Mouse (Mus musculus) E14TG2a.4 (cell line): ENCODE data around the gene Mctp1.

Experiments
- H3K27me3 ChIP-seq: 2 replicates; pipeline ENCODE4 v1.6.1; 2014; ENCODE audit warnings: low read length, control low read depth; ENCODE audit not compliant: insufficient read depth
- H3K36me3 ChIP-seq: 2 replicates; pipeline ENCODE4 v1.6.1; 2014; ENCODE audit warnings: low read length, control low read depth; ENCODE audit not compliant: insufficient read depth
- H3K4me1 ChIP-seq: replicated peaks from 2 replicates; pipeline ENCODE4 v1.6.1; 2014; ENCODE audit warnings: low read depth, low read length, control low read depth
- H3K4me3 ChIP-seq: replicated peaks from 2 replicates; pipeline ENCODE4 v1.5.1; 2014; ENCODE audit warnings: mild to moderate bottlenecking, low read length
- H3K9me3 ChIP-seq: 2 replicates; pipeline ENCODE4 v1.6.1; 2014; ENCODE audit warnings: low read length, control low read depth
- CTCF ChIP-seq: conservative IDR thresholded peaks from 2 replicates; pipeline ENCODE4 v1.5.1; 2014; ENCODE audit warnings: low read length
- NANOG ChIP-seq: IDR thresholded peaks from 2 replicates; pipeline ENCODE4 v1.6.1; 2014; ENCODE audit warnings: borderline replicate concordance, low read length, mixed read lengths
- POU5F1 ChIP-seq: IDR thresholded peaks from 2 replicates; pipeline ENCODE4 v1.6.1; 2014; ENCODE audit warnings: low read length, borderline replicate concordance

The Mctp1 gene

DNA sequence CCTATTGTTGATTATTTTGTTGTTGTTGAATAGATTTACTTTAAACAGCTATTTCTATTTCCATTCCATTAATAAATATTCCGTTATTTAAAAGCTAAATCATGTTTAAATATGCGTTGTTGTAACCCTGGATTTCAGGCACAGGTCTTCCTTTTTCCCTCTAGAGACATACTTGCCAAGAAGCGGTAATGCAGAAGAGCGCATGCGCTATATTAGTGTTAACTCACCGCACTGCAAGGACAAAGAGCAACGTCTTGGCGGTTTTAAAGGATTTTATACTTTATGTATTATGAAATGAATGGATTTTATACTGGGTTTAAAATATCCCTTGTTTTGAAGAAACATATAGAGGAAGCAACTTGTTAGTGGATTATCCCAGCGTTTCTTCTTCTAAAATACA, 418.6 kb downstream of the Mctp1 start:
- no peaks in the 10 kb centered on the region for H3K4me1 ChIP-seq
- H3K36me3 ChIP-seq, result no peaks in the 10 kb centered on the region
- TF ChIP-seq CTCF (no peak), NANOG (no peak), POU5F1 (no peak)
- H3K4me3 ChIP-seq, result no peak overlapping the region
- H3K9me3 ChIP-seq, result no peaks in the 10 kb centered on the region
- H3K27me3 ChIP-seq, result no peaks in the 10 kb centered on the region

DNA sequence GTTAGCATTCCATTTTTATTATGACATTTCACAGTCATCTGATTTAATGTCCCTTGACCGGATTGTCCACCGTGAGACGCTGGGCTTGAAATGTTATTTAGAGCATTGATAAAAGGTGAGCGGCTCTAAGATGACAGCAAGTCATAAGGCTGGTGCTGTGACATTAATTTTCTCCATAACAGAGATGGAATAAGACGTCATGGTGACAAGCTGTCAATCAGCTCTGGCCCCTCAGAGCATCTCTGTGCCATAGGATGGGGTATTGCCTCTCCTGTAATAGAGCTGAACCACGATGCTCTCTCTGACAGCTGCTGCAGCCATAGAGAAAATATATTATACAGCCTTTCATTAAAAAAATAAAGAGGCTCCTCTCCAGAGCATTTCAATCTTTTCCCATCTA, 419.5 kb downstream of the Mctp1 start:
- no peaks in the 10 kb centered on the region for H3K36me3 ChIP-seq
- H3K27me3 ChIP-seq, result no peaks in the 10 kb centered on the region
- no peak overlapping the region for H3K4me3 ChIP-seq
- TF ChIP-seq NANOG (no peak), CTCF (no peak), POU5F1 (no peak)
- no peaks in the 10 kb centered on the region for H3K9me3 ChIP-seq
- no peaks in the 10 kb centered on the region for H3K4me1 ChIP-seq

DNA sequence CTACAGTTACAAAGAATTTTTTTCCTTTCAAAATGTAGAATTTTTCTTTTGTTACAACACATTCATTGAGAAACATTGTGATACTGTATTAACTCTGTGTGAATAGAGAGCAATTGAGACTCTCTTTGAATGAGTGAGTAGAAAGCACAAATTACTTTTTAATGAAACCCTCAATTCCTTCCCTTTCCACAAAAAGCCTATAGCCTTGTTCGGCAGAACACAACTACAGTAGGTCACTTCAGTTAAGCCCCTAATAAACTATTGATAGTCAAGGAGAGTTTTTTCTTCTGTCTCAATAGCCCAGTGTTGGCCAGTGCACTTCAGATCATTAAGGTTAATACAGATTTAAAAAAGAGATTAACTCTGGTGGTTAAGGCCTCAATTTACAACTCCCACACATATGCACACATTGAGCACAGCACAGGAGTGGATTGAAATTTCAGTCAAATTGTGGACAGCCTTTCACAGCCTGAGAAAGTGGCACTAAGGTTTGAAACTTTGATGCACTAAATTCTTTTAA, 424.6 kb downstream of the Mctp1 start:
- TF ChIP-seq NANOG (no peak), CTCF (no peak), POU5F1 (no peak)
- Histone ChIP-seq H3K36me3 (no peaks in the 10 kb centered on the region), H3K4me3 (no peak overlapping the region), H3K27me3 (no peaks in the 10 kb centered on the region), H3K4me1 (no peaks in the 10 kb centered on the region; the same call in 1 of the 2 replicates), H3K9me3 (no peaks in the 10 kb centered on the region)

DNA sequence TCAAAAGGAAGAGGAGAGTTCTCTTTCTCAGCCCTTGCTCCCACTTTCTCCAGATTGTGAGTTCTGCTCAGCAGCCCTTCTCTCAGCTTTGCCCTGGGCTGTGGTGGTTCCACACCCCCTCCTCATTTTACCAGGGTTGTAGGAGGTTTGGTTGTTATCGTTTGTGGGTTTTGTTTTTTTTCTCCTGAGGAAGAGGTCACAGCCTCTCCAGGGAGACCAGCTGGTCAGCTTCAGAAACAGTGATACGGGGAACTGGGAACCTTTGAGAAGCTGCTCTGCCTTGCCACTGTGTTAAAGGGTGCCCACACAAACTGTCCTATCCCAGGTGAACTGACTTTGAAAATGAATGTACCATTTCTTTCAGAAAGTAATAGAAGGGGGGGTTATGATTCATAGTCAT, 425.5 kb downstream of the Mctp1 start:
- TF ChIP-seq CTCF (no peak), NANOG (no peak), POU5F1 (no peak)
- no peaks in the 10 kb centered on the region for H3K36me3 ChIP-seq
- no peaks in the 10 kb centered on the region for H3K27me3 ChIP-seq
- no peaks in the 10 kb centered on the region; the same call in 1 of the 2 replicates for H3K4me1 ChIP-seq
- H3K9me3 ChIP-seq, result no peaks in the 10 kb centered on the region
- no peak overlapping the region for H3K4me3 ChIP-seq

DNA sequence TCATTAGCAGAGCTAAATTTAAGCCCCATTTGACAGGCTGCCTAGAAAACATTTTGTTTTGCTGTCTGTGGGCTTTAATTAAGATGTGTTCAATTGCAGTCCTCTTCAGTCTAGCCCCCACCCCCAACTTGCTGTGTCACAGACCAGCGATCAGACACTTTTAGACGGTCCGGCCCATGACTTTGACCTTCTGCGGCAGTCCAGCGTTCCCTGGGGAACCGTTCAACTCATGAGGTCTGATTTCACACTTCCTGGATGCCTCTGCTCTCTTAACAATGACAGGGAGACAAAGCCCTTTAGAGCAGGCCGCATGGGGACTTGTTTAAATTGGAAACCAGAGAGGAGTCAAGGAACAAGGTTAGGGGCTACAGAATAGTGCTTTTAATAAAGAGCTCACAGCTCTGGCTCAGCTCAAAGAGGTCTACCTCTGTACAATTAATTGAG, 426.2 kb downstream of the Mctp1 start:
- H3K27me3 ChIP-seq, result no peaks in the 10 kb centered on the region
- no peaks in the 10 kb centered on the region; the same call in 1 of the 2 replicates for H3K4me1 ChIP-seq
- no peak overlapping the region for H3K4me3 ChIP-seq
- no peaks in the 10 kb centered on the region for H3K36me3 ChIP-seq
- no peaks in the 10 kb centered on the region for H3K9me3 ChIP-seq
- TF ChIP-seq NANOG (peak; percentile 35; the same call in 1 of the 2 replicates), POU5F1 (no peak), CTCF (no peak)

DNA sequence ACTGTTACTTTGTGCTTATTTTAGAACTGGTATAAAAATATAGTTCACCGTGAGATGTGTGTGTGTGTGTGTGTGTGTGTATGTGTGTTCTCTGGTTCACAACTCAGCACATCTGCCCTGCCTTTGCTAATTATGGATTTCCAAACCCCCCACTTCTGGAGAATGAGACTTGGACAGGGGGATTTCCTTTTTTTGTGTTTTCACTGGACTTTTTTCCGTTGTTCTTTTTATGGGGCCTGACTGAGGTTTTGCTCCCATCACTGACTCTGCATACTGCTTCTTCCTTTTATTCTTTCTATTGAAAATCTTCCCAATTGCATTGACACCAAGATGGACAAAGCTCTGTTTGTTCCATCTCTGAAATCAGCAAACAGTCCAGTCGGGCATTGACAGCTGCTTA, 438.7 kb downstream of the Mctp1 start:
- Histone ChIP-seq H3K4me1 (no peaks in the 10 kb centered on the region), H3K9me3 (no peaks in the 10 kb centered on the region), H3K27me3 (no peaks in the 10 kb centered on the region), H3K36me3 (no peaks in the 10 kb centered on the region), H3K4me3 (no peak overlapping the region)
- no peak for TF ChIP-seq CTCF
- no peak for TF ChIP-seq NANOG
- no peak for TF ChIP-seq POU5F1

GRCm38 (mm10) chr13:76824932-76825694, 440.8 kb downstream of the Mctp1 start:
- Histone ChIP-seq H3K36me3 (no peaks in the 10 kb centered on the region), H3K4me3 (no peak overlapping the region), H3K4me1 (no peaks in the 10 kb centered on the region), H3K27me3 (no peaks in the 10 kb centered on the region), H3K9me3 (no peaks in the 10 kb centered on the region)
- TF ChIP-seq POU5F1 (no peak), NANOG (no peak), CTCF (no peak)

DNA sequence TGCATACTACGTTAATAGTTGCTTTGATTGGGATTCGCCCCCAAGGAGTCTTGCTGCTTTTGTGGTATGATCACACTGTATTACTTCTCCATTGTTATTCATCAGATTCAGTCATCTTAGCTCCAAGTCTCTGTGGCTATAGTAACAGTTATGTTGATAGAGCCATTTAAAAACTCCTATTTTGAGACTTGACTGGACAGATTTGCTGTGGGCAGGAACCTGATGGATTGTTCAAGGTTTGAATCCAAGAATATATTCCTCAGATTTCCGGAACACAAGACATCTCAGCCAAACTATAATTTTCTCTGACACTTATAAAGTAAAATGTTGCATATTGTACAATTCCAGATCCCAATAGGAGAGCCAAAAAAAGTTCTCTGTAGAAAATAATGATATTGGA, 443.4 kb downstream of the Mctp1 start:
- Histone ChIP-seq H3K27me3 (no peaks in the 10 kb centered on the region), H3K36me3 (no peaks in the 10 kb centered on the region), H3K4me3 (no peak overlapping the region), H3K9me3 (no peaks in the 10 kb centered on the region), H3K4me1 (no peaks in the 10 kb centered on the region)
- no peak for TF ChIP-seq NANOG
- no peak for TF ChIP-seq CTCF
- TF ChIP-seq POU5F1, result no peak
